Mouse (Mus musculus) forebrain, embryonic 16.5 days (tissue): ENCODE data around the gene Slc22a5. TPM values are rescaled to one million over a fixed set of nuclear protein-coding genes. Genes with fewer than 3 reads are reported as not detected.

Experiments
- ATAC-seq: fragments of 200-750 bp; cut with Nextera tagmentation; 2 replicates; pipeline ENCODE4 v1.8.0; 2017; ENCODE audit warnings: mild to moderate bottlenecking, moderate library complexity
- H3K27ac ChIP-seq: fragments of 300-500 bp; sonication (generic); 2 replicates; pipeline ENCODE4 v1.5.1; 2014; ENCODE audit warnings: low read length, control low read depth
- H3K27me3 ChIP-seq: fragments of 300-500 bp; sonication (generic); replicated peaks from 2 replicates; pipeline ENCODE4 v1.6.1; 2014; ENCODE audit warnings: low read length; ENCODE audit not compliant: control insufficient read depth, insufficient read depth
- H3K36me3 ChIP-seq: fragments of 300-500 bp; sonication (generic); 2 replicates; pipeline ENCODE4 v1.6.1; 2014; ENCODE audit not compliant: control insufficient read depth, insufficient read depth
- H3K4me1 ChIP-seq: fragments of 300-500 bp; sonication (generic); replicated peaks from 2 replicates; pipeline ENCODE4 v1.6.1; 2014; ENCODE audit warnings: low read length; ENCODE audit not compliant: control insufficient read depth, insufficient read depth
- H3K4me2 ChIP-seq: fragments of 300-500 bp; sonication (generic); 2 replicates; pipeline ENCODE4 v1.6.1; 2014; ENCODE audit warnings: mild to moderate bottlenecking, low read length, control low read depth
- H3K4me3 ChIP-seq: fragments of 300-500 bp; sonication (generic); replicated peaks from 2 replicates; pipeline ENCODE4 v1.5.1; 2014; ENCODE audit warnings: mild to moderate bottlenecking, low read length, control low read depth
- H3K9ac ChIP-seq: fragments of 300-500 bp; sonication (generic); replicated peaks from 2 replicates; pipeline ENCODE4 v1.6.1; 2014; ENCODE audit warnings: low read depth, low read length, control low read depth
- H3K9me3 ChIP-seq: fragments of 300-500 bp; sonication (generic); 2 replicates; pipeline ENCODE4 v1.6.1; 2016; ENCODE audit warnings: low read length; ENCODE audit not compliant: control insufficient read depth
- WGBS: fragments of 180-500 bp; shearing (Covaris S2); extraction: QIAGEN DNeasy Blood & Tissue Kit; methylation state at CpG from one replicate; pipeline ENCODE4 v1.1.7; 2014; 5-methylcytosine and 5-hydroxymethylcytosine counted together
- polyA plus RNA-seq: library from polyadenylated mRNA; unstranded; fragments of >200 nt; fragmentation: Nextera tagmentation; extraction: Ambion mirVana; gene quantifications from 2 replicates; pipeline ENCODE4 v1.2.1, GENCODE M21; 2015

Gene Slc22a5
- polyA plus RNA-seq, 1 experiment from 2014 or later: 12.0 TPM

- H3K9me3 ChIP-seq: no peaks in the 10 kb centered on the region
- 82% methylated on average over 9 of the region's 9 CpGs for WGBS
- H3K4me3 ChIP-seq: no peak overlapping the region
- no peak overlapping the region for H3K9ac ChIP-seq
- ATAC-seq: no peak
- no peaks in the 10 kb centered on the region for H3K4me1 ChIP-seq
- H3K27ac ChIP-seq: no peak overlapping the region
- H3K4me2 ChIP-seq: no peak overlapping the region
- no peaks in the 10 kb centered on the region for H3K36me3 ChIP-seq
- no peaks in the 10 kb centered on the region for H3K27me3 ChIP-seq
Measured at GRCm38 (mm10) chr11:53904534-53904925, 13.1 kb upstream of the Slc22a5 start.

GRCm38 (mm10) chr11:53903781-53904533 is 12.5 kb upstream of the Slc22a5 start:
- no peak for ATAC-seq
- Histone ChIP-seq H3K9me3 (no peaks in the 10 kb centered on the region), H3K36me3 (no peaks in the 10 kb centered on the region), H3K4me3 (no peak overlapping the region), H3K27ac (no peak overlapping the region), H3K4me1 (no peaks in the 10 kb centered on the region), H3K9ac (no peak overlapping the region), H3K27me3 (no peaks in the 10 kb centered on the region), H3K4me2 (no peak overlapping the region)
- 60% methylated on average over 16 of the region's 16 CpGs for WGBS

GRCm38 (mm10) chr11:53902741-53903140 is 11.3 kb upstream of the Slc22a5 start:
- no peak overlapping the region for H3K4me2 ChIP-seq
- no peaks in the 10 kb centered on the region for H3K36me3 ChIP-seq
- no peak overlapping the region for H3K9ac ChIP-seq
- H3K9me3 ChIP-seq: no peaks in the 10 kb centered on the region
- no peak overlapping the region for H3K27ac ChIP-seq
- no peaks in the 10 kb centered on the region for H3K4me1 ChIP-seq
- no peaks in the 10 kb centered on the region for H3K27me3 ChIP-seq
- ATAC-seq: no peak
- WGBS: 93% methylated on average over 14 of the region's 14 CpGs
- no peak overlapping the region for H3K4me3 ChIP-seq

- no peaks in the 10 kb centered on the region for H3K4me1 ChIP-seq
- H3K9ac ChIP-seq: no peak overlapping the region
- 70% methylated on average over 1 of the region's 1 CpGs for WGBS
- no peaks in the 10 kb centered on the region for H3K9me3 ChIP-seq
- ATAC-seq: no peak
- H3K27me3 ChIP-seq: no peaks in the 10 kb centered on the region
- no peak overlapping the region for H3K4me2 ChIP-seq
- H3K36me3 ChIP-seq: no peaks in the 10 kb centered on the region
- no peak overlapping the region for H3K27ac ChIP-seq
- H3K4me3 ChIP-seq: no peak overlapping the region
Measured at GRCm38 (mm10) chr11:53900991-53901390, 9.5 kb upstream of the Slc22a5 start.

- H3K9ac ChIP-seq: no peak overlapping the region
- H3K9me3 ChIP-seq: no peaks in the 10 kb centered on the region
- no peaks in the 10 kb centered on the region for H3K27me3 ChIP-seq
- H3K4me2 ChIP-seq: no peak overlapping the region
- no peak overlapping the region for H3K27ac ChIP-seq
- H3K36me3 ChIP-seq: no peaks in the 10 kb centered on the region
- 82% methylated on average over 6 of the region's 6 CpGs for WGBS
- no peak overlapping the region for H3K4me3 ChIP-seq
- no peaks in the 10 kb centered on the region for H3K4me1 ChIP-seq
- no peak for ATAC-seq
Measured at GRCm38 (mm10) chr11:53899981-53900380, 8.5 kb upstream of the Slc22a5 start.

GRCm38 (mm10) chr11:53899004-53899403 is 7.5 kb upstream of the Slc22a5 start:
- no peaks in the 10 kb centered on the region for H3K36me3 ChIP-seq
- no peaks in the 10 kb centered on the region for H3K27me3 ChIP-seq
- H3K4me1 ChIP-seq: no peaks in the 10 kb centered on the region
- H3K4me2 ChIP-seq: no peak overlapping the region
- no peaks in the 10 kb centered on the region for H3K9me3 ChIP-seq
- no peak overlapping the region for H3K27ac ChIP-seq
- WGBS: 68% methylated on average over 3 of the region's 3 CpGs
- no peak overlapping the region for H3K4me3 ChIP-seq
- ATAC-seq: no peak
- no peak overlapping the region for H3K9ac ChIP-seq

- no peak for ATAC-seq
- no peaks in the 10 kb centered on the region for H3K9me3 ChIP-seq
- H3K4me2 ChIP-seq: no peak overlapping the region
- no peak overlapping the region for H3K27ac ChIP-seq
- WGBS: 84% methylated on average over 6 of the region's 6 CpGs
- no peaks in the 10 kb centered on the region; the same call in 1 of the 2 replicates for H3K4me1 ChIP-seq
- H3K27me3 ChIP-seq: no peaks in the 10 kb centered on the region
- no peak overlapping the region for H3K9ac ChIP-seq
- H3K36me3 ChIP-seq: no peaks in the 10 kb centered on the region
- H3K4me3 ChIP-seq: no peak overlapping the region
Measured at GRCm38 (mm10) chr11:53896935-53897334, 5.5 kb upstream of the Slc22a5 start.

- Histone ChIP-seq H3K4me2 (no peak overlapping the region), H3K4me1 (peaks cover 13% of the 10 kb centered on the region), H3K36me3 (no peaks in the 10 kb centered on the region), H3K27ac (no peak overlapping the region), H3K9me3 (no peaks in the 10 kb centered on the region), H3K4me3 (no peak overlapping the region), H3K27me3 (no peaks in the 10 kb centered on the region), H3K9ac (no peak overlapping the region)
- no peak for ATAC-seq
- WGBS: 71% methylated on average over 2 of the region's 2 CpGs
Measured at GRCm38 (mm10) chr11:53893451-53893850, 2.0 kb upstream of the Slc22a5 start.

GRCm38 (mm10) chr11:53892716-53893416 is 1.4 kb upstream of the Slc22a5 start:
- Histone ChIP-seq H3K4me3 (no peak overlapping the region), H3K4me2 (no peak overlapping the region), H3K4me1 (peaks cover 16% of the 10 kb centered on the region), H3K27me3 (no peaks in the 10 kb centered on the region), H3K9me3 (no peaks in the 10 kb centered on the region), H3K36me3 (no peaks in the 10 kb centered on the region), H3K9ac (no peak overlapping the region), H3K27ac (no peak overlapping the region)
- 45% methylated on average over 9 of the region's 9 CpGs for WGBS
- ATAC-seq: no peak
